Mouse (Mus musculus) left cerebral cortex, postnatal 36 days (tissue): ENCODE data around the gene Oat. TPM values are rescaled to one million over a fixed set of nuclear protein-coding genes. Genes with fewer than 3 reads are reported as not detected.
A peak's percentile ranks its signal among the peaks of the same experiment; 100 is the strongest.

ENCODE experiments used
- DNase-seq, 2 experiments: peaks; one replicate each; pipeline ENCODE4 v3.0.0; 2021 to 2022; ENCODE audit warnings: low spot score in 2 of 2, mixed read lengths in 1 of 2
- intact Hi-C: fragments of 180-260 bp; cut with DNase I; formaldehyde crosslinking; loops from one replicate; pipeline ENCODE4 v1.15.1; 2025
- total RNA-seq, 2 experiments: library from RNA; stranded (reverse); gene quantifications; 2 replicates each; pipeline ENCODE4 v1.2.3; 2021

Oat gene
- total RNA-seq, 2 experiments from 2014 or later: 75.3 to 86.8 TPM

DNA sequence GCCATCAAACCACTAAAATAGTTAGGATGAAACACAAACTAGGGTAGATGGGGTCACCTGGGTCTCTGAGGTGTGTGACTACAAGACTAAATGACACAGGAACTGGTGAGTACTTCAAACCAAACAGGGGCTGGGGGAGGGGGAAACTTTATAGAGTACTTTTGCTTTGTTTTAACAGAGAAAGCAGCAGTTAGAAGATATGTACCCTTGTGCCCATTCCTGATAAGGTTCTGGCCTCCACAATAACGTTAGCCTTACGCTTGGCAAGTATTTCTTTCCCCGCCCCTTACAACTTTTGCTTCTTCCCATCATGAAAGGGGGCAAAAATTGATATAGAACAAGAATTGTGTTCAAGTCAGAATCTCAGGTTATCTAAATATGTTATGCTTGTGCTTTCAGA lies 19.6 kb upstream of the Oat start:
- intact Hi-C loops: no loop called here
- no peak for DNase-seq

GRCm38 (mm10) chr7:132594325-132594724 lies 18.1 kb upstream of the Oat start:
- intact Hi-C loops: no loop called here
- DNase-seq: no peak

GRCm38 (mm10) chr7:132593762-132594161 lies 17.6 kb upstream of the Oat start:
- intact Hi-C loops: no loop called here

GRCm38 (mm10) chr7:132589610-132590009 lies 13.4 kb upstream of the Oat start:
- intact Hi-C loops: no loop called here
- DNase-seq: no peak

More at GRCm38 (mm10) chr7:132593762-132594161, 17.6 kb upstream of the Oat start:
- no peak for DNase-seq

DNA sequence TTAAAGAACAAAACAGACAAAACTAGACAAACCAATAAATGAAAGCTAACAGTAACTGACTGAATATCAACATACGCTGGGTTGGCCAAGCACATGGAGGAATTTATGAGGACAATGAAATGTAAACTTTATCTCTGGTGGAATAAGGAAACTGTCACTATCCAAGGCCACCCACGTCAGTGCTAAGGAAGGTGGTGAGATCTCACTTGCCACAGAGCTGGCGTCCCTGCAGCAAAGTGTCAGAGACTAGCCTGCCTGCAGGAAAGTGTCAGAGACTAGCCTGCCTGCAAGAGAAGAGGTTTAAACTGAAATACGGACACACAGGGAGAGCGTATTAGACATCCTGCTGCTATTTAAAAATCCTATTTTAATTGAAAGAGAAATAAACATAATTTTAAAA lies 11.0 kb upstream of the Oat start:
- no peak for DNase-seq

DNA sequence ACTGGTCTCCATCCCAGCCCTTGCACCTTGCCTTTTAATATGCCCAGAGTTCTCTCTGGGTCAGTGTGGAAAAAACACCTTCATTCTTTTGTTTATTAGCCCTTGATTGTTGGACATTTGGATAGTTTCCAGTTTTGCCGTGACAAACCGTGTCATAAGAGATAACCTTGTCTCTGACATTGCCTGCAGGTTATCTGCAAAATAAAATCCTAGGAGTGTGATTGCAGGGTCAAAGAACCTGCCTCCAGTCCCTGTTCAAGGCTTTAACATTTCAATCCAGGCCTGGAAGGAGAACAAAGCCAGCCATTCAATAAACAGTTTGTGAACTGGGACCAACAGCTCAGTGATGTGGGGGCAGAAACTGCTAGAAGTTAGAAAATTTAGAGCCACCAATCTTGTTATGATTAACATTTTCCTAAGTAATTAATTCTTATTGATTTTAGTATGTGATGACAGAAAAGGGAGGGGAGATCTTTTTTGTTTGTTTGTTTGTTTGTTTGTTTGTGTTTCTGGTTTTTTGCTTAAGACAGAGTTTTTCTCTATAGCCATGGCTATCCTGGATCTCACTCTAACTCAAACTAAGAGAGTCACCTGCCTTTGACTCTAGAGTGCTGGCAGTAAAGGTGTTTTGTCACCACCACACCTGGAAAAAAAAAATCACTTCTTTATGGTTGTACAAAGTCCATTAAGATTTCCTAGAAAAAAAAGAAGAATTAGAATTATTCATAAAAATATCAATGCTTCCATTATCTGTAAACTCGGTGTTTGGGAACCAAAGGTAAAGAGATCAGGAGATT lies 9.7 kb upstream of the Oat start:
- no peak for DNase-seq
- intact Hi-C loops: no loop called here

More for the DNA sequence above, 11.0 kb upstream of the Oat start:
- intact Hi-C loops: no loop called here

GRCm38 (mm10) chr7:132581441-132581840 lies 5.2 kb upstream of the Oat start:
- intact Hi-C loops: no loop called here
- DNase-seq: no peak

GRCm38 (mm10) chr7:132580511-132580910 lies 4.3 kb upstream of the Oat start:
- intact Hi-C loops: no loop called here
- DNase-seq: no peak

- intact Hi-C loops: loop anchor here (5.0 to 10.0 kb wide), 2 partner anchors 60 to 238 kb away; partner anchors contain the start of gene Fam53b
- no peak for DNase-seq
Measured at GRCm38 (mm10) chr7:132576891-132577290, 693 bp upstream of the Oat start.

- peak; percentile 79 to 81 for DNase-seq
- intact Hi-C loops: loop anchor here (2.0 to 10.0 kb wide), 3 partner anchors 35 to 239 kb away; partner anchors contain the start of genes Fam53b and Lhpp
Measured at GRCm38 (mm10) chr7:132575623-132576022, 575 bp downstream of the Oat start.

DNA sequence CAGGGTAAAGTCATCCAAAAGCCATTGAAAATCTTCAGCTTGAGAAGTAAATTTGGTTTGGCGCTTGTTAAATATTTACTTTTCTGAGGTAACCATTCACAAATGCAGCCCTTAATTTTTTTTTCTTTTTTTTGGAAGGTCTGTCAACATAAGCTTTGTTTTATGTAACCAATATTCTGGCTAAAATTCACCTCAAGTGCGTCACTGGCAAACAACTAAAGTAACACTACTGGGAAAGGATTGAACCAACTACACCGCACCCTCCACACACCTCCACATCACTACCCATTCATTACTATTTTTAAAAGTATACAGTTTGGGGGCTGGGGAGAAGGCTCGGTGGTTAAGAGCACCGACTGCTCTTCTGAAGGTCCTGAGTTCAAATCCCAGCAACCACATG lies 1.6 kb downstream of the Oat start:
- intact Hi-C loops: loop anchor here (2.0 to 10.0 kb wide), 3 partner anchors 36 to 240 kb away; partner anchors contain the start of genes Fam53b and Lhpp
- no peak for DNase-seq

- intact Hi-C loops: loop anchor here (10.0 kb wide), 1 partner anchor 242 kb away; the partner anchor contains the start of gene Fam53b
Measured at GRCm38 (mm10) chr7:132573205-132573604, 3.0 kb downstream of the Oat start.

DNA sequence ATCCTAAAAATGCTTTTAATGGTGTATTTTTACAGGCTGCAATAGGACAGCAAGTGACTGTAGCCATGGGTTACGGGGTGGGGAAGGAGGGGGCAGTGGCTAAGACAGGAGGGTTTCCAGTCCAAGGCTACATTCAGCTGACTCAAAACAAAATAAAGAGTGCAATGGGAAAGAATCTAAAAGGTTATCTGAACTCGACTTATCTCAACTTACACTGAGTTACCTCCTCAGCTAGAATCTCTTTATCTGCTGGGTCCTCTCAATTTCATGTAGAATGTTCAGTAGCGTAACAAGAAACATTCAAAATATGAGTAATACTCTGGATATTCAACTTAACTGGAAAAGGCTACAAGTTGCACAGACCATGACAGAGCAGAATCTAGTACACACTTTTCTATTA lies 3.5 kb downstream of the Oat start:
- DNase-seq: no peak
- intact Hi-C loops: loop anchor here (10.0 kb wide), 1 partner anchor 242 kb away; the partner anchor contains the start of gene Fam53b

More at GRCm38 (mm10) chr7:132573205-132573604, 3.0 kb downstream of the Oat start:
- no peak for DNase-seq

- DNase-seq: no peak
- intact Hi-C loops: loop anchor here (10.0 kb wide), 1 partner anchor 243 kb away; the partner anchor contains the start of gene Fam53b
Measured at GRCm38 (mm10) chr7:132571481-132571880, 4.7 kb downstream of the Oat start.

GRCm38 (mm10) chr7:132570071-132570470 lies 6.1 kb downstream of the Oat start:
- DNase-seq: no peak
- intact Hi-C loops: loop anchor here (10.0 kb wide), 1 partner anchor 245 kb away; the partner anchor contains the start of gene Fam53b

GRCm38 (mm10) chr7:132568817-132569216 lies 7.4 kb downstream of the Oat start:
- no peak for DNase-seq
- intact Hi-C loops: no loop called here

- intact Hi-C loops: no loop called here
Measured at GRCm38 (mm10) chr7:132565831-132566230, 10.4 kb downstream of the Oat start.

GRCm38 (mm10) chr7:132559138-132559766 lies 16.9 kb downstream of the Oat start:
- DNase-seq: no peak

More at GRCm38 (mm10) chr7:132565831-132566230, 10.4 kb downstream of the Oat start:
- no peak for DNase-seq

GRCm38 (mm10) chr7:132558141-132558736 lies 18.0 kb downstream of the Oat start:
- intact Hi-C loops: no loop called here
- DNase-seq: no peak

More at GRCm38 (mm10) chr7:132559138-132559766, 16.9 kb downstream of the Oat start:
- intact Hi-C loops: no loop called here

GRCm38 (mm10) chr7:132556575-132556974 lies 19.6 kb downstream of the Oat start:
- intact Hi-C loops: no loop called here

More at GRCm38 (mm10) chr7:132556575-132556974, 19.6 kb downstream of the Oat start:
- no peak for DNase-seq
